Mouse (Mus musculus) heart, postnatal 14 days (tissue): ENCODE measurements at regions not wholly inside any gene's neighbourhood (a gene's known extent, or its start where the extent isn't known, plus 50 kb on each side); places are given as distances from the start of the nearest gene placed in this dataset.

Experiments used
- DNase-seq, 2 experiments: peaks; one replicate each; pipeline ENCODE4 v3.0.0; 2021 to 2022
- intact Hi-C: fragments of 180-260 bp; cut with DNase I; formaldehyde crosslinking; loops from one replicate; pipeline ENCODE4 v1.15.1; 2025

DNA sequence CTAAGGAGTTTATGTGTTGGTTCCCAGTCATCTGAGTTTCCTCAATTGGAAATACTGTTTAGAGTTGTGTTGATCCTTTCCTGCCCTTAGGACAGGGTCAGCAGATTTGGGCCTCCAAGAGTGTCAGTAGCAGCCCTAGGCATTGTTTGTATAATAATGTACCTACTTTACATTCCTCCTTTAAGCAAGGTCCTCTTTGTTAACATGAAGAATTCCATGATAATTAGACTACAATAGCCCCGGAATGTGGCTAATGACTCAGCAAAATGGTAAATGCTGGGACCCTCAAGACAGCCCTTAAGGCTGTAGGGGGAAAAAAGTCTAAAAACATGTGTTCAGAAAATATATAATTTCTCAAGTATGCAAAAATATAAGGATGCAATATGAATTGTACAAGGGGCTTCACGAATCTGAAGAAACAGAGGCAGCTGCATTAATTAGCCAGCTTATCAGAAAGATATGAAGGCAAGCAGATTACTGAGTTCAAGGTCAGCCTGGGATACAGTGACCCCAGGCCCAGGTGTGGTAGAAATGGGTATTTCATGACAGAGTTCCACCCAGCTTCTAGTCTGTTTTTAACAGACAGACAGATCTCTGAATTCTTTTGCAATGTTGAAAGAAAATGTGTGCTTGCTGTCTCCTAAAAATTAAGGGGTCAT, 80.1 kb upstream of the Ptprk start:
- no peak for DNase-seq
- intact Hi-C loops, result no loop called here

DNA sequence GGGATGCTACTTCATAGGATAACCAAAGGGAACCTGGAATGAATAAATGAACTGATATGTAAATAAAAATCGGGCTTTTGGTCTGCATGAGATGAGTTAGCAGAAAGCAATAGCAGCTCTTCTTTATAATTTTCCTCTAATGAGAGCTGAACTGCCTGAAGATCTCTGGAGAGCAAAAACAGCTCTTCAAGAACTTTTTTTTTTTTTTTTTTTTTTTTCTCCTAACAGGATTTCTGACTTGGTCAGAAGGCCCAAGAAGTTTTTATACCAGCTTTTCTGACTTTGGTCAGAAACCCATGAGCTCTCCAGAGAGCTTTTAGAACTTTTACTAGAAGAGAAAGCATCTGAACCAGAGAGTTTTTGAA, 79.6 kb upstream of the Ptprk start:
- intact Hi-C loops, result no loop called here
- no peak for DNase-seq

- DNase-seq, result no peak
- intact Hi-C loops, result no loop called here
These were observed 63.9 kb upstream of the Ptprk start for GRCm38 (mm10) chr10:28010756-28011155.

DNA sequence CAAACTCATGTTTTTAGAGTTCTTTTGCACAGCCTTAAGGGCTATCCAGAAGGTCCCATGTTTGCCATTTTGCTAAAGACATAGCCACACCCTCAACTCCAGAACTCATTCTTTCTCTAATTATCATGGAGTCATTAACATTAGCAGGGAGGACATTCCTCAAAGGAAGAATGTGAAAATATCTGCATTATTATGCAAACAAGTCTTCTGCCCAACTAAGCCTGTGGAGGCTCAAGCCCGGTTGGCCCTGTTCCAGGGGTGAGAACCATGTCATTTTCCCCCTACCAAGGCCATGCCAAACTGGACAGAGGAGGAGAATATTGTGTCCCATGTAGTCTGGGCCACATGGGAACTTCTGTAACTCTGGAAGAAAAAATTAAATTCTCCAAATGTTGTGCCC, 62.5 kb upstream of the Ptprk start:
- intact Hi-C loops, result no loop called here
- no peak for DNase-seq

GRCm38 (mm10) chr10:28013401-28013800, 61.2 kb upstream of the Ptprk start:
- intact Hi-C loops, result no loop called here
- no peak for DNase-seq

GRCm38 (mm10) chr10:28014306-28014825, 60.3 kb upstream of the Ptprk start:
- intact Hi-C loops, result no loop called here
- DNase-seq, result no peak
